Mouse (Mus musculus) megakaryocyte, embryonic 14.5 days (primary cell): Measurements from ENCODE around the gene Fut9. TPM values are rescaled to one million over a fixed set of nuclear protein-coding genes. Genes with fewer than 3 reads are reported as not detected.

Source experiments
- H3K27me3 ChIP-seq: replicated peaks from 2 replicates; pipeline ENCODE3; 2012; ENCODE audit warnings: inconsistent platforms
- H3K36me3 ChIP-seq: replicated peaks from 2 replicates; pipeline ENCODE3; 2012; ENCODE audit warnings: low read length, inconsistent platforms, mixed read lengths
- H3K4me1 ChIP-seq: 2 replicates; pipeline ENCODE4 v1.6.1; 2012; ENCODE audit warnings: inconsistent platforms
- H3K4me3 ChIP-seq: replicated peaks from 2 replicates; pipeline ENCODE3; 2012; ENCODE audit warnings: moderate library complexity, mild to moderate bottlenecking, inconsistent platforms
- H3K9me3 ChIP-seq: 2 replicates; pipeline ENCODE4 v1.6.1; 2012; ENCODE audit warnings: inconsistent platforms
- FLI1 ChIP-seq: IDR thresholded peaks from 2 replicates; pipeline ENCODE4 v1.6.1; 2012; ENCODE audit warnings: low read length, inconsistent platforms, mixed read lengths
- GATA1 ChIP-seq: IDR thresholded peaks from 3 replicates; pipeline ENCODE4 v1.6.1; 2012; ENCODE audit warnings: mixed read lengths, low read length, inconsistent platforms, borderline replicate concordance
- polyA plus RNA-seq: library from polyadenylated mRNA; stranded (reverse); fragments of >175 nt; gene quantifications from 2 replicates; pipeline ENCODE4 v1.2.3, GENCODE M21; 2012; ENCODE audit warnings: low replicate concordance; ENCODE audit not compliant: insufficient read depth

Gene Fut9
- polyA plus RNA-seq, 1 experiment: not detected

- no peaks in the 10 kb centered on the region for H3K36me3 ChIP-seq
- peaks cover 8% of the 10 kb centered on the region; the same call in 1 of the 2 replicates for H3K9me3 ChIP-seq
- TF ChIP-seq GATA1 (no peak), FLI1 (no peak)
- no peaks in the 10 kb centered on the region for H3K4me1 ChIP-seq
- no peaks in the 10 kb centered on the region for H3K27me3 ChIP-seq
- no peak overlapping the region for H3K4me3 ChIP-seq
Measured at GRCm38 (mm10) chr4:25658792-25659191, 141.3 kb downstream of the Fut9 start.

GRCm38 (mm10) chr4:25651902-25652301 is 148.1 kb downstream of the Fut9 start:
- peaks cover 7% of the 10 kb centered on the region; the same call in 1 of the 2 replicates for H3K9me3 ChIP-seq
- H3K36me3 ChIP-seq: no peaks in the 10 kb centered on the region
- no peak overlapping the region for H3K4me3 ChIP-seq
- H3K4me1 ChIP-seq: no peaks in the 10 kb centered on the region
- TF ChIP-seq FLI1 (no peak), GATA1 (no peak)
- H3K27me3 ChIP-seq: no peaks in the 10 kb centered on the region

- TF ChIP-seq GATA1 (no peak), FLI1 (no peak)
- H3K4me3 ChIP-seq: no peak overlapping the region
- no peaks in the 10 kb centered on the region for H3K36me3 ChIP-seq
- H3K27me3 ChIP-seq: no peaks in the 10 kb centered on the region
- peaks cover 4% of the 10 kb centered on the region; the same call in 1 of the 2 replicates for H3K9me3 ChIP-seq
- H3K4me1 ChIP-seq: no peaks in the 10 kb centered on the region
Measured at GRCm38 (mm10) chr4:25648107-25648506, 151.9 kb downstream of the Fut9 start.

GRCm38 (mm10) chr4:25647593-25647992 is 152.5 kb downstream of the Fut9 start:
- no peaks in the 10 kb centered on the region for H3K36me3 ChIP-seq
- H3K27me3 ChIP-seq: no peaks in the 10 kb centered on the region
- TF ChIP-seq FLI1: no peak
- TF ChIP-seq GATA1: no peak
- no peaks in the 10 kb centered on the region for H3K4me1 ChIP-seq
- H3K4me3 ChIP-seq: no peak overlapping the region
- peaks cover 4% of the 10 kb centered on the region; the same call in 1 of the 2 replicates for H3K9me3 ChIP-seq

GRCm38 (mm10) chr4:25645580-25645979 is 154.5 kb downstream of the Fut9 start:
- no peaks in the 10 kb centered on the region for H3K4me1 ChIP-seq
- no peaks in the 10 kb centered on the region for H3K27me3 ChIP-seq
- no peak for TF ChIP-seq GATA1
- TF ChIP-seq FLI1: no peak
- no peak overlapping the region for H3K4me3 ChIP-seq
- no peaks in the 10 kb centered on the region for H3K36me3 ChIP-seq
- H3K9me3 ChIP-seq: no peaks in the 10 kb centered on the region

GRCm38 (mm10) chr4:25641993-25642392 is 158.1 kb downstream of the Fut9 start:
- no peaks in the 10 kb centered on the region for H3K9me3 ChIP-seq
- H3K36me3 ChIP-seq: no peaks in the 10 kb centered on the region
- no peaks in the 10 kb centered on the region for H3K27me3 ChIP-seq
- H3K4me1 ChIP-seq: no peaks in the 10 kb centered on the region
- no peak overlapping the region for H3K4me3 ChIP-seq
- TF ChIP-seq GATA1: no peak
- TF ChIP-seq FLI1: no peak

GRCm38 (mm10) chr4:25633262-25633661 is 166.8 kb downstream of the Fut9 start:
- H3K9me3 ChIP-seq: no peaks in the 10 kb centered on the region
- H3K4me1 ChIP-seq: no peaks in the 10 kb centered on the region
- no peaks in the 10 kb centered on the region for H3K27me3 ChIP-seq
- TF ChIP-seq GATA1: no peak
- TF ChIP-seq FLI1: no peak
- no peaks in the 10 kb centered on the region for H3K36me3 ChIP-seq
- H3K4me3 ChIP-seq: no peak overlapping the region

GRCm38 (mm10) chr4:25628113-25628512 is 171.9 kb downstream of the Fut9 start:
- no peaks in the 10 kb centered on the region for H3K27me3 ChIP-seq
- no peaks in the 10 kb centered on the region for H3K9me3 ChIP-seq
- no peaks in the 10 kb centered on the region for H3K4me1 ChIP-seq
- no peaks in the 10 kb centered on the region for H3K36me3 ChIP-seq
- H3K4me3 ChIP-seq: no peak overlapping the region
- TF ChIP-seq GATA1 (no peak), FLI1 (no peak)

GRCm38 (mm10) chr4:25627467-25627866 is 172.6 kb downstream of the Fut9 start:
- Histone ChIP-seq H3K36me3 (no peaks in the 10 kb centered on the region), H3K4me3 (no peak overlapping the region), H3K27me3 (no peaks in the 10 kb centered on the region), H3K9me3 (no peaks in the 10 kb centered on the region), H3K4me1 (no peaks in the 10 kb centered on the region)
- no peak for TF ChIP-seq FLI1
- no peak for TF ChIP-seq GATA1

GRCm38 (mm10) chr4:25627039-25627438 is 173.0 kb downstream of the Fut9 start:
- TF ChIP-seq GATA1 (no peak), FLI1 (no peak)
- Histone ChIP-seq H3K4me3 (no peak overlapping the region), H3K4me1 (no peaks in the 10 kb centered on the region)

GRCm38 (mm10) chr4:25623176-25623575 is 176.9 kb downstream of the Fut9 start:
- peaks cover 9% of the 10 kb centered on the region; the same call in 1 of the 2 replicates for H3K9me3 ChIP-seq
- TF ChIP-seq FLI1 (no peak), GATA1 (no peak)

More at GRCm38 (mm10) chr4:25627039-25627438, 173.0 kb downstream of the Fut9 start:
- no peaks in the 10 kb centered on the region for H3K9me3 ChIP-seq
- no peaks in the 10 kb centered on the region for H3K27me3 ChIP-seq
- no peaks in the 10 kb centered on the region for H3K36me3 ChIP-seq

More at GRCm38 (mm10) chr4:25623176-25623575, 176.9 kb downstream of the Fut9 start:
- H3K36me3 ChIP-seq: no peaks in the 10 kb centered on the region
- H3K4me1 ChIP-seq: no peaks in the 10 kb centered on the region
- no peak overlapping the region for H3K4me3 ChIP-seq
- no peaks in the 10 kb centered on the region for H3K27me3 ChIP-seq
